Mouse (Mus musculus): ENCODE results near the gene Rbm24.

Rbm24 gene

GRCm38 (mm10) chr13:46438960-46439359 is 20.7 kb downstream of the Rbm24 start:
- DNase-seq (ENCODE audit: low spot score in 2 of 2): no peak

- no peak for DNase-seq (ENCODE audit: low spot score in 2 of 2)
Measured at GRCm38 (mm10) chr13:46444021-46444420, 25.8 kb downstream of the Rbm24 start.

GRCm38 (mm10) chr13:46446062-46446461 is 27.8 kb downstream of the Rbm24 start:
- DNase-seq (ENCODE audit: low spot score in 2 of 2): no peak

GRCm38 (mm10) chr13:46448276-46448675 is 30.0 kb downstream of the Rbm24 start:
- no peak for DNase-seq (ENCODE audit: low spot score in 2 of 2)

GRCm38 (mm10) chr13:46449955-46450354 is 31.7 kb downstream of the Rbm24 start:
- no peak for DNase-seq (ENCODE audit: low spot score in 2 of 2)

- DNase-seq (ENCODE audit: low spot score in 2 of 2): no peak
Measured at GRCm38 (mm10) chr13:46450623-46451022, 32.4 kb downstream of the Rbm24 start.

- no peak for DNase-seq (ENCODE audit: low spot score in 2 of 2)
Measured at GRCm38 (mm10) chr13:46451548-46451947, 33.3 kb downstream of the Rbm24 start.

GRCm38 (mm10) chr13:46459546-46459945 is 41.3 kb downstream of the Rbm24 start:
- DNase-seq (ENCODE audit: low spot score in 2 of 2): no peak

GRCm38 (mm10) chr13:46462280-46462679 is 44.0 kb downstream of the Rbm24 start:
- DNase-seq (ENCODE audit: low spot score in 2 of 2): no peak

- no peak for DNase-seq (ENCODE audit: low spot score in 2 of 2)
Measured at GRCm38 (mm10) chr13:46463764-46464163, 45.5 kb downstream of the Rbm24 start.

GRCm38 (mm10) chr13:46468251-46468650 is 50.0 kb downstream of the Rbm24 start:
- DNase-seq (ENCODE audit: low spot score in 2 of 2): no peak

GRCm38 (mm10) chr13:46469536-46469935 is 51.3 kb downstream of the Rbm24 start:
- DNase-seq (ENCODE audit: low spot score in 2 of 2): no peak

Measured in frontal cortex, postnatal 25 days (tissue).